Mouse (Mus musculus) liver, postnatal 0 days (tissue): ENCODE results near the gene 1300017J02Rik. TPM values are rescaled to one million over a fixed set of nuclear protein-coding genes. Genes with fewer than 3 reads are reported as not detected.

Experiments
- ATAC-seq: fragments of 200-750 bp; cut with Nextera tagmentation; 2 replicates; pipeline ENCODE4 v1.8.0; 2017; ENCODE audit warnings: mild to moderate bottlenecking, moderate library complexity
- DNase-seq: peaks from one replicate; pipeline ENCODE4 v3.0.0-alpha.2; 2016
- H3K27ac ChIP-seq: fragments of 300-500 bp; sonication (generic); 2 replicates; pipeline ENCODE4 v1.5.1; 2014; ENCODE audit warnings: antibody characterized with exemption, moderate library complexity, mild to moderate bottlenecking, low read depth
- H3K27me3 ChIP-seq: fragments of 300-500 bp; sonication (generic); 2 replicates; pipeline ENCODE4 v1.6.1; 2014; ENCODE audit warnings: low read length, control low read depth, mixed read lengths; ENCODE audit not compliant: insufficient read depth
- H3K36me3 ChIP-seq: fragments of 300-500 bp; sonication (generic); replicated peaks from 2 replicates; pipeline ENCODE4 v1.6.1; 2014; ENCODE audit warnings: mild to moderate bottlenecking, control low read depth, low read length, moderate library complexity, mixed read lengths; ENCODE audit not compliant: insufficient read depth
- H3K4me1 ChIP-seq: fragments of 300-500 bp; sonication (generic); 2 replicates; pipeline ENCODE4 v1.6.1; 2014; ENCODE audit warnings: antibody characterized with exemption, mild to moderate bottlenecking, control low read depth; ENCODE audit not compliant: insufficient read depth
- H3K4me2 ChIP-seq: fragments of 300-500 bp; sonication (generic); 2 replicates; pipeline ENCODE4 v1.6.1; 2014; ENCODE audit warnings: low read depth, mild to moderate bottlenecking, low read length, moderate library complexity, mixed read lengths
- H3K4me3 ChIP-seq: fragments of 300-500 bp; sonication (generic); 2 replicates; pipeline ENCODE4 v1.5.1; 2014; ENCODE audit warnings: low read depth, low read length
- H3K9ac ChIP-seq: fragments of 300-500 bp; sonication (generic); replicated peaks from 2 replicates; pipeline ENCODE4 v1.6.1; 2014; ENCODE audit warnings: mild to moderate bottlenecking, moderate library complexity
- H3K9me3 ChIP-seq: fragments of 300-500 bp; sonication (generic); 2 replicates; pipeline ENCODE4 v1.6.1; 2016; ENCODE audit warnings: mild to moderate bottlenecking, control low read depth, low read length, mixed read lengths
- CTCF ChIP-seq: sonication (generic); IDR thresholded peaks from 2 replicates; pipeline ENCODE4 v1.5.1; 2016; ENCODE audit warnings: antibody characterized with exemption, low read depth
- EP300 ChIP-seq: IDR thresholded peaks from 2 replicates; pipeline ENCODE4 v1.6.1; 2016; ENCODE audit warnings: antibody characterized with exemption, low read depth, mild to moderate bottlenecking
- WGBS: fragments of 180-500 bp; shearing (Covaris S2); extraction: QIAGEN DNeasy Blood & Tissue Kit; methylation state at CpG from one replicate; pipeline ENCODE4 v1.1.7; 2014; ENCODE audit not compliant: insufficient replicate concordance; 5-methylcytosine and 5-hydroxymethylcytosine counted together
- polyA plus RNA-seq: library from polyadenylated mRNA; unstranded; fragments of >200 nt; fragmentation: Nextera tagmentation; extraction: Ambion mirVana; gene quantifications from 2 replicates; pipeline ENCODE4 v1.2.1, GENCODE M21; 2015

The 1300017J02Rik gene
- polyA plus RNA-seq, 1 experiment from 2014 or later = 175 TPM

GRCm38 (mm10) chr9:103201561-103202260 is 103.2 kb downstream of the 1300017J02Rik start, which contains the start of gene Srprb:
TSS of gene Srprb (minus strand) at chr9:103202137.
- Histone ChIP-seq H3K27me3 (no peaks in the 10 kb centered on the region), H3K9me3 (no peaks in the 10 kb centered on the region), H3K4me2 (peak within 1 kb of the TSS; percentile 89), H3K27ac (peak within 1 kb of the TSS; percentile 64), H3K36me3 (peaks cover 14% of the 10 kb centered on the region), H3K4me1 (no peaks in the 10 kb centered on the region), H3K4me3 (peak within 1 kb of the TSS; percentile 77), H3K9ac (peak within 1 kb of the TSS; percentile 79)
- WGBS = 1% methylated on average over 45 of the region's 45 CpGs
- peak; percentile 94 for ATAC-seq
- TF ChIP-seq EP300 (no peak), CTCF (no peak)
- peak; percentile 94 for DNase-seq

Other genes with a start within 250 kb of the 1300017J02Rik start
- gene Rab6b, start 193.3 kb downstream of the 1300017J02Rik start, polyA plus RNA-seq = 0.25 and 0.26 TPM in 2 replicates
- gene Srprb, start 102.9 kb downstream of the 1300017J02Rik start, polyA plus RNA-seq = 10.1 and 10.8 TPM in 2 replicates
- 5.1 and 6.1 TPM in 2 replicates for gene Gm20425, start 74.8 kb downstream of the 1300017J02Rik start, polyA plus RNA-seq
- 28,598 and 33,336 TPM in 2 replicates for gene Trf, start 74.6 kb downstream of the 1300017J02Rik start, polyA plus RNA-seq
- 15.5 and 17.3 TPM in 2 replicates for gene Topbp1, start 133 bp upstream of the 1300017J02Rik start, polyA plus RNA-seq
- gene Cdv3, start 60.8 kb upstream of the 1300017J02Rik start, polyA plus RNA-seq = 34.6 and 36.6 TPM in 2 replicates
- gene Bfsp2, start 175.3 kb upstream of the 1300017J02Rik start, polyA plus RNA-seq = 5.5 and 6.3 TPM in 2 replicates